Mouse (Mus musculus): ENCODE results near the gene Bnc2.

DNA sequence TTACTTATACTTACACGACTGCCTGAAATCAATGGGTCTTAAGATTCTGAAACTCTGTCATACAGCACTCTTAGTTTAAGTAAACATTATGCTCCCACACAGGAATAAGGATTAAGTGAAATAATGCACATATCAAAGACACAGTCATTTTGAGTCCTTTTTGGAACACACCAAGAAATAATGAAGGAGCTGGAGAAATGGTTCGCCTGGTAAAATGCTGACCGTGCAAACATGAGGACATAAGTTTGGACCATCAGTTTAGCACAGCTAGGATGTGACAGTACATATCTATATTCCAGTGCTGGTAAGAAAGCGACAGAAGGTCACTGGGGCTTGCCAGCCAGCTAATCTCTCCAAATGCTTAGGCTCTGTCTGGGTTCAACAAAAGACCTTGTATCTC is 205.7 kb downstream of the Bnc2 start:
- TF ChIP-seq CTCF (IDR thresholded peaks at IDR 0.05; ENCODE audit: low read depth): no peak
- TF ChIP-seq EP300 (IDR thresholded peaks at IDR 0.05; ENCODE audit: low read depth): no peak
